Mouse (Mus musculus): Measurements from ENCODE around the gene Agpat3. TPM values are rescaled to one million over a fixed set of nuclear protein-coding genes. Genes with fewer than 3 reads are reported as not detected.

The Agpat3 gene
- polyA plus RNA-seq, 1 experiment = 95.0 TPM

- Histone ChIP-seq H3K27me3 (ENCODE audit: control insufficient read depth, insufficient read depth, insufficient read length) (no peaks in the 10 kb centered on the region), H3K79me2 (ENCODE audit: control insufficient read depth, insufficient read depth) (peaks cover 14% of the 10 kb centered on the region), H3ac (ENCODE audit: control insufficient read depth, insufficient read length, low read depth) (peak overlapping the region; percentile 31), H3K36me3 (ENCODE audit: control insufficient read depth, insufficient read depth) (no peaks in the 10 kb centered on the region), H3K79me3 (ENCODE audit: low read depth) (no peaks in the 10 kb centered on the region), H3K4me3 (ENCODE audit: insufficient read depth, poor library complexity, severe bottlenecking) (peak overlapping the region; percentile 18)
- TF ChIP-seq USF1 (IDR thresholded peaks at IDR 0.05; ENCODE audit: low read depth) = no peak
- no peak for TF ChIP-seq MYOG (IDR thresholded peaks at IDR 0.05; ENCODE audit: control insufficient read depth, extremely low read depth, insufficient read length)
- peak; percentile 5 for TF ChIP-seq MYOD1 (IDR thresholded peaks at IDR 0.05; ENCODE audit: control insufficient read depth, insufficient read length, low read depth)
- TF ChIP-seq FOSL1 (IDR thresholded peaks at IDR 0.05; ENCODE audit: insufficient read depth, low read length, poor library complexity, severe bottlenecking) = no peak
- TF ChIP-seq CTCF (IDR thresholded peaks at IDR 0.05; ENCODE audit: control insufficient read depth, insufficient read depth, insufficient read length) = no peak
- peak; percentile 50 for TF ChIP-seq MAX (IDR thresholded peaks at IDR 0.05)
- TF ChIP-seq CEBPB (IDR thresholded peaks at IDR 0.05; ENCODE audit: low read depth) = no peak
Measured at GRCm38 (mm10) chr10:78297576-78298484, 54.5 kb downstream of the Agpat3 start.

GRCm38 (mm10) chr10:78296980-78297379 lies 55.3 kb downstream of the Agpat3 start:
- Histone ChIP-seq H3K27me3 (ENCODE audit: control insufficient read depth, insufficient read depth, insufficient read length) (no peaks in the 10 kb centered on the region), H3ac (ENCODE audit: control insufficient read depth, insufficient read length, low read depth) (no peak overlapping the region), H3K36me3 (ENCODE audit: control insufficient read depth, insufficient read depth) (no peaks in the 10 kb centered on the region), H3K79me2 (ENCODE audit: control insufficient read depth, insufficient read depth) (peaks cover 14% of the 10 kb centered on the region), H3K79me3 (ENCODE audit: low read depth) (no peaks in the 10 kb centered on the region), H3K4me3 (ENCODE audit: insufficient read depth, poor library complexity, severe bottlenecking) (no peak overlapping the region)
- TF ChIP-seq MYOD1 (IDR thresholded peaks at IDR 0.05; ENCODE audit: control insufficient read depth, insufficient read length, low read depth) (no peak), MAX (IDR thresholded peaks at IDR 0.05) (no peak), CTCF (IDR thresholded peaks at IDR 0.05; ENCODE audit: control insufficient read depth, insufficient read depth, insufficient read length) (no peak), MYOG (IDR thresholded peaks at IDR 0.05; ENCODE audit: control insufficient read depth, extremely low read depth, insufficient read length) (no peak), USF1 (IDR thresholded peaks at IDR 0.05; ENCODE audit: low read depth) (no peak), FOSL1 (IDR thresholded peaks at IDR 0.05; ENCODE audit: insufficient read depth, low read length, poor library complexity, severe bottlenecking) (no peak), CEBPB (IDR thresholded peaks at IDR 0.05; ENCODE audit: low read depth) (no peak)

- no peaks in the 10 kb centered on the region for H3K79me3 ChIP-seq (ENCODE audit: low read depth)
- H3K79me2 ChIP-seq (ENCODE audit: control insufficient read depth, insufficient read depth) = peaks cover 14% of the 10 kb centered on the region
- no peaks in the 10 kb centered on the region for H3K36me3 ChIP-seq (ENCODE audit: control insufficient read depth, insufficient read depth)
- H3K27me3 ChIP-seq (ENCODE audit: control insufficient read depth, insufficient read depth, insufficient read length) = no peaks in the 10 kb centered on the region
- TF ChIP-seq MYOG (IDR thresholded peaks at IDR 0.05; ENCODE audit: control insufficient read depth, extremely low read depth, insufficient read length) (no peak), CTCF (IDR thresholded peaks at IDR 0.05; ENCODE audit: control insufficient read depth, insufficient read depth, insufficient read length) (no peak), USF1 (IDR thresholded peaks at IDR 0.05; ENCODE audit: low read depth) (no peak), MYOD1 (IDR thresholded peaks at IDR 0.05; ENCODE audit: control insufficient read depth, insufficient read length, low read depth) (no peak), MAX (IDR thresholded peaks at IDR 0.05) (no peak), FOSL1 (IDR thresholded peaks at IDR 0.05; ENCODE audit: insufficient read depth, low read length, poor library complexity, severe bottlenecking) (no peak)
- H3ac ChIP-seq (ENCODE audit: control insufficient read depth, insufficient read length, low read depth) = no peak overlapping the region
- H3K4me3 ChIP-seq (ENCODE audit: insufficient read depth, poor library complexity, severe bottlenecking) = no peak overlapping the region
Measured at GRCm38 (mm10) chr10:78296371-78296770, 55.9 kb downstream of the Agpat3 start.

- no peaks in the 10 kb centered on the region for H3K79me3 ChIP-seq (ENCODE audit: low read depth)
- H3ac ChIP-seq (ENCODE audit: control insufficient read depth, insufficient read length, low read depth) = no peak overlapping the region
- TF ChIP-seq USF1 (IDR thresholded peaks at IDR 0.05; ENCODE audit: low read depth) = no peak
- no peak for TF ChIP-seq FOSL1 (IDR thresholded peaks at IDR 0.05; ENCODE audit: insufficient read depth, low read length, poor library complexity, severe bottlenecking)
- no peak for TF ChIP-seq MAX (IDR thresholded peaks at IDR 0.05)
- no peaks in the 10 kb centered on the region for H3K27me3 ChIP-seq (ENCODE audit: control insufficient read depth, insufficient read depth, insufficient read length)
- no peak overlapping the region for H3K4me3 ChIP-seq (ENCODE audit: insufficient read depth, poor library complexity, severe bottlenecking)
- no peaks in the 10 kb centered on the region for H3K36me3 ChIP-seq (ENCODE audit: control insufficient read depth, insufficient read depth)
- peaks cover 14% of the 10 kb centered on the region for H3K79me2 ChIP-seq (ENCODE audit: control insufficient read depth, insufficient read depth)
Measured at GRCm38 (mm10) chr10:78293576-78293975, 58.7 kb downstream of the Agpat3 start.

- Histone ChIP-seq H3ac (ENCODE audit: control insufficient read depth, insufficient read length, low read depth) (no peak overlapping the region), H3K36me3 (ENCODE audit: control insufficient read depth, insufficient read depth) (peaks cover 2% of the 10 kb centered on the region), H3K79me2 (ENCODE audit: control insufficient read depth, insufficient read depth) (peaks cover 11% of the 10 kb centered on the region), H3K79me3 (ENCODE audit: low read depth) (no peaks in the 10 kb centered on the region), H3K4me3 (ENCODE audit: insufficient read depth, poor library complexity, severe bottlenecking) (no peak overlapping the region), H3K27me3 (ENCODE audit: control insufficient read depth, insufficient read depth, insufficient read length) (no peaks in the 10 kb centered on the region)
- no peak for TF ChIP-seq MAX (IDR thresholded peaks at IDR 0.05)
- TF ChIP-seq CEBPB (IDR thresholded peaks at IDR 0.05; ENCODE audit: low read depth) = no peak
- no peak for TF ChIP-seq MYOD1 (IDR thresholded peaks at IDR 0.05; ENCODE audit: control insufficient read depth, insufficient read length, low read depth)
- no peak for TF ChIP-seq USF1 (IDR thresholded peaks at IDR 0.05; ENCODE audit: low read depth)
- no peak for TF ChIP-seq MYOG (IDR thresholded peaks at IDR 0.05; ENCODE audit: control insufficient read depth, extremely low read depth, insufficient read length)
- TF ChIP-seq CTCF (IDR thresholded peaks at IDR 0.05; ENCODE audit: control insufficient read depth, insufficient read depth, insufficient read length) = no peak
- TF ChIP-seq FOSL1 (IDR thresholded peaks at IDR 0.05; ENCODE audit: insufficient read depth, low read length, poor library complexity, severe bottlenecking) = no peak
Measured at GRCm38 (mm10) chr10:78292381-78292780, 59.9 kb downstream of the Agpat3 start.

All from C2C12 (cell line).